Comparison of ENCODE assay signal across 17 mouse cellular contexts in the genomic region with DNA sequence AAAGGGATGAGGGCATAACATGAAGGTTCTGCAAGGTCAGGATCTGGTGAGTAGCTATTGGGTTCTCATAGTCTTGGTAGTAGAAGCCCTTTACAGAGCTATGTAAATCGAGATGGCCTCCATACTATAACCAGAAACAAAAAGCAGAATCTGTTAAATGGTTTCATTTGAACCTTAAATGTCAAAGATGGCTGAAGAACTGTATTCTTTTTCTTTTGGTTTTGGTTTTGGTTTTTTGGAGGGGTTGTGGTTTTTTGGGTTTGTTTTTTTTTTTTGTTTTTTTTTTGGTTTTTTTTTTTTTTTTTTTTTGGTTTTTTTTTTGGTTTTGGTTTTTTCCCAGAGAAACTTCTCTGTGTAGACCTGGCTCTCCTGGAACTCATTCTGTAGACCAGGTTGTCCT.
"Had no signal": no experiment of that assay in that cellular context is flagged by ENCODE, and none has a peak within 500 bp of the region (broad histone marks: within the 10 kb centered on the region; RNA-seq: fewer than 3 reads in every experiment).

No protein-coding gene starts in this region.

- H3K9ac ChIP-seq: lung, embryonic 14.5 days; midbrain, embryonic 12.5 days; neural tube, embryonic 13.5 days; neural tube, embryonic 15.5 days; stomach, embryonic 15.5 days had no signal

- DNase-seq: lung, adult 18-20 months; lung, embryonic 14.5 days; lung, postnatal 10 days; lung, postnatal 4 days; midbrain, embryonic 14.5 days; right cerebral cortex, postnatal 14 days; thymus, adult 2 months; thymus, postnatal 25 days; thymus, postnatal 4 days had no signal

- H3K27ac ChIP-seq: midbrain, embryonic 10.5 days; midbrain, embryonic 12.5 days; neural tube, embryonic 13.5 days; neural tube, embryonic 15.5 days; stomach, embryonic 15.5 days; stomach, postnatal 0 days had no signal

- H3K4me1 ChIP-seq: midbrain, embryonic 10.5 days; midbrain, embryonic 12.5 days; neural tube, embryonic 13.5 days; neural tube, embryonic 15.5 days; stomach, embryonic 15.5 days had no signal

- H3K27me3 ChIP-seq: midbrain, embryonic 12.5 days; neural tube, embryonic 13.5 days; neural tube, embryonic 15.5 days; stomach, embryonic 15.5 days had no signal

- H3K9me3 ChIP-seq: midbrain, embryonic 10.5 days; midbrain, embryonic 12.5 days; neural tube, embryonic 13.5 days; neural tube, embryonic 15.5 days; stomach, embryonic 15.5 days had no signal

- H3K4me3 ChIP-seq: midbrain, embryonic 10.5 days; midbrain, embryonic 12.5 days; myocyte; neural tube, embryonic 13.5 days; neural tube, embryonic 15.5 days; stomach, embryonic 15.5 days had no signal

- ATAC-seq: midbrain, embryonic 16.5 days had no signal

- H3K4me2 ChIP-seq: lung, embryonic 14.5 days; midbrain, embryonic 12.5 days; neural tube, embryonic 13.5 days; neural tube, embryonic 15.5 days; stomach, embryonic 15.5 days had no signal
